Mouse (Mus musculus): ENCODE results near the gene Fkbp6. TPM values are rescaled to one million over a fixed set of nuclear protein-coding genes. Genes with fewer than 3 reads are reported as not detected.

Gene Fkbp6
- polyA plus RNA-seq, 1 experiment = not detected

- TF ChIP-seq POLR2A (IDR thresholded peaks at IDR 0.05; ENCODE audit: low read depth, low read length) = no peak
- TF ChIP-seq CTCF (IDR thresholded peaks at IDR 0.05; ENCODE audit: borderline replicate concordance, insufficient read depth, low read length) = no peak
- Histone ChIP-seq H3K4me3 (ENCODE audit: insufficient read depth, low read length) (no peak overlapping the region), H3K27ac (ENCODE audit: insufficient read depth, low read length) (no peak overlapping the region), H3K4me1 (ENCODE audit: control insufficient read depth, insufficient read depth, low read length) (peaks cover 2% of the 10 kb centered on the region; the same call in 1 of the 2 replicates)
These were observed 100.7 kb downstream of the Fkbp6 start for GRCm38 (mm10) chr5:135248956-135249676.

DNA sequence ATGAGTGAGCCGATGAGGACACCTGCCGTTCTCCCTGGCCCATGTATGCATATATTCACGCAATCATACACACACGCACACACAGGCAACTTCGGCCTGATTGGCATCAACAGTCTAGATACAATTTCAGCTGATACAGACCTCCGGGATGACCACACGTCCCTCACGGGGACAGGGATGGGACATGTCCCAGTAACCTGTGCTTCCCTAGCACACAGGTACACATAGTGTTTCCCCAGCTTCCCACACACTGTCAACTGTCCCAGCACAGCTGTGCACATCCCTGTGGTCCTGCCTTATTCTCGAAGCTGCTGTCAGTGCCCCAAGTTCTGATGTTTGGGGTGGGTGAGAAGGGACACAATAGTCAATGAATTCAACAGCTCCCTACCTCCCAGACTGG, 102.5 kb downstream of the Fkbp6 start:
- no peak overlapping the region for H3K27ac ChIP-seq (ENCODE audit: insufficient read depth, low read length)
- no peak overlapping the region for H3K4me3 ChIP-seq (ENCODE audit: insufficient read depth, low read length)
- TF ChIP-seq POLR2A (IDR thresholded peaks at IDR 0.05; ENCODE audit: low read depth, low read length) (no peak), CTCF (IDR thresholded peaks at IDR 0.05; ENCODE audit: borderline replicate concordance, insufficient read depth, low read length) (no peak)
- peaks cover 2% of the 10 kb centered on the region; the same call in 1 of the 2 replicates for H3K4me1 ChIP-seq (ENCODE audit: control insufficient read depth, insufficient read depth, low read length)

GRCm38 (mm10) chr5:135246531-135246930, 103.3 kb downstream of the Fkbp6 start:
- Histone ChIP-seq H3K4me1 (ENCODE audit: control insufficient read depth, insufficient read depth, low read length) (peaks cover 2% of the 10 kb centered on the region; the same call in 1 of the 2 replicates), H3K27ac (ENCODE audit: insufficient read depth, low read length) (no peak overlapping the region), H3K4me3 (ENCODE audit: insufficient read depth, low read length) (no peak overlapping the region)
- TF ChIP-seq POLR2A (IDR thresholded peaks at IDR 0.05; ENCODE audit: low read depth, low read length) = no peak
- no peak for TF ChIP-seq CTCF (IDR thresholded peaks at IDR 0.05; ENCODE audit: borderline replicate concordance, insufficient read depth, low read length)

DNA sequence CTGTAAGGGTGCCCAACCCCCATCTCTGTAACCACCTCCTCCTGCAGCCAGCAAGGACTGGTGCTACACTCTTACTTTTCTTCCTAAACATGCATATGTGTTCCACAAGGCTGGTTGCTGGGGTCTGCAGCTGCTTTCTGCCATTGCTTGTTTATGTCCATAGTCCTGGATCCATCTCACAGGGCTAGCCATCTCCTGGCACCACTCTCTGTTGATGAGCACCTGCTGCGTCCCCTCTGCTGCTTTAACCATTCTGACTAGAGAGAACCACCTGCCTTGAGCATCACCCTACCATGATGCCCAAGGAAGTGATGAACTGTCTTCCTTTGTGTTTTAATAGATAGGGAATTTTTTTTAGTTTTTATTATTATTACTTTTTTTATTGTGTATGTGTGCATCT, 106.7 kb downstream of the Fkbp6 start:
- Histone ChIP-seq H3K4me1 (ENCODE audit: control insufficient read depth, insufficient read depth, low read length) (no peaks in the 10 kb centered on the region), H3K4me3 (ENCODE audit: insufficient read depth, low read length) (no peak overlapping the region), H3K27ac (ENCODE audit: insufficient read depth, low read length) (no peak overlapping the region)
- TF ChIP-seq POLR2A (IDR thresholded peaks at IDR 0.05; ENCODE audit: low read depth, low read length) (no peak), CTCF (IDR thresholded peaks at IDR 0.05; ENCODE audit: borderline replicate concordance, insufficient read depth, low read length) (no peak)

GRCm38 (mm10) chr5:135242608-135243007, 107.2 kb downstream of the Fkbp6 start:
- TF ChIP-seq CTCF (IDR thresholded peaks at IDR 0.05; ENCODE audit: borderline replicate concordance, insufficient read depth, low read length) = no peak
- H3K27ac ChIP-seq (ENCODE audit: insufficient read depth, low read length) = no peak overlapping the region

GRCm38 (mm10) chr5:135242136-135242535, 107.7 kb downstream of the Fkbp6 start:
- Histone ChIP-seq H3K4me1 (ENCODE audit: control insufficient read depth, insufficient read depth, low read length) (no peaks in the 10 kb centered on the region), H3K4me3 (ENCODE audit: insufficient read depth, low read length) (no peak overlapping the region), H3K27ac (ENCODE audit: insufficient read depth, low read length) (no peak overlapping the region)
- TF ChIP-seq CTCF (IDR thresholded peaks at IDR 0.05; ENCODE audit: borderline replicate concordance, insufficient read depth, low read length) (no peak), POLR2A (IDR thresholded peaks at IDR 0.05; ENCODE audit: low read depth, low read length) (no peak)

More at GRCm38 (mm10) chr5:135242608-135243007, 107.2 kb downstream of the Fkbp6 start:
- Histone ChIP-seq H3K4me1 (ENCODE audit: control insufficient read depth, insufficient read depth, low read length) (no peaks in the 10 kb centered on the region), H3K4me3 (ENCODE audit: insufficient read depth, low read length) (no peak overlapping the region)

Other genes starting within 250 kb of the Fkbp6 start
- 17.4 and 24.9 TPM in 2 replicates for gene Tbl2, start 200.4 kb downstream of the Fkbp6 start, polyA plus RNA-seq (2011; ENCODE audit: insufficient read length, low read depth, missing spikeins)
- 31.0 and 41.7 TPM in 2 replicates for gene Bcl7b, start 181.8 kb downstream of the Fkbp6 start, polyA plus RNA-seq (2011; ENCODE audit: insufficient read length, low read depth, missing spikeins)
- 73.5 and 84.1 TPM in 2 replicates for gene Baz1b, start 162.8 kb downstream of the Fkbp6 start, polyA plus RNA-seq (2011; ENCODE audit: insufficient read length, low read depth, missing spikeins)
- gene Fzd9, start 98.8 kb downstream of the Fkbp6 start, polyA plus RNA-seq (2011; ENCODE audit: insufficient read length, low read depth, missing spikeins) = not detected in 2 replicates
- not detected in 2 replicates for gene Trim50, start 3.3 kb upstream of the Fkbp6 start, polyA plus RNA-seq (2011; ENCODE audit: insufficient read length, low read depth, missing spikeins)
- 9.6 and 14.0 TPM in 2 replicates for gene Nsun5, start 19.9 kb upstream of the Fkbp6 start, polyA plus RNA-seq (2011; ENCODE audit: insufficient read length, low read depth, missing spikeins)
- gene Pom121, start 44.5 kb upstream of the Fkbp6 start, polyA plus RNA-seq (2011; ENCODE audit: insufficient read length, low read depth, missing spikeins) = 22.3 and 24.4 TPM in 2 replicates
- 40.1 and 44.2 TPM in 2 replicates for gene Hip1, start 195.1 kb upstream of the Fkbp6 start, polyA plus RNA-seq (2011; ENCODE audit: insufficient read length, low read depth, missing spikeins)
- not detected in 2 replicates for gene Ccl26, start 213.5 kb upstream of the Fkbp6 start, polyA plus RNA-seq (2011; ENCODE audit: insufficient read length, low read depth, missing spikeins)
- gene Ccl24, start 223.0 kb upstream of the Fkbp6 start, polyA plus RNA-seq (2011; ENCODE audit: insufficient read length, low read depth, missing spikeins) = not detected in 2 replicates